Mouse (Mus musculus) midbrain, embryonic 16.5 days (tissue): ENCODE measurements at regions not wholly inside any gene's neighbourhood (a gene's known extent, or its start where the extent isn't known, plus 50 kb on each side); places are given as distances from the start of the nearest gene placed in this dataset.
"Not testable (repeated sequence)": the region's sequence is repeated elsewhere in the genome, so short reads cannot be mapped to it uniquely, and the experiment has no call there.

Experiments used
- ATAC-seq: fragments of 200-750 bp; cut with Nextera tagmentation; 2 replicates; pipeline ENCODE4 v1.8.0; 2017; ENCODE audit warnings: moderate TSS enrichment
- H3K27ac ChIP-seq: fragments of 300-500 bp; sonication (generic); 2 replicates; pipeline ENCODE4 v1.5.1; 2014; ENCODE audit warnings: mild to moderate bottlenecking, low read length, mixed read lengths
- H3K27me3 ChIP-seq: fragments of 300-500 bp; sonication (generic); 2 replicates; pipeline ENCODE4 v1.6.1; 2014; ENCODE audit warnings: low read depth, low read length, mixed read lengths; ENCODE audit not compliant: control insufficient read depth, insufficient read depth
- H3K36me3 ChIP-seq: fragments of 300-500 bp; sonication (generic); 2 replicates; pipeline ENCODE4 v1.6.1; 2014; ENCODE audit warnings: mild to moderate bottlenecking, low read length, moderate library complexity, mixed read lengths; ENCODE audit not compliant: control insufficient read depth, insufficient read depth
- H3K4me1 ChIP-seq: fragments of 300-500 bp; sonication (generic); 2 replicates; pipeline ENCODE4 v1.6.1; 2014; ENCODE audit warnings: mild to moderate bottlenecking, low read length, mixed read lengths; ENCODE audit not compliant: control insufficient read depth, insufficient read depth
- H3K4me2 ChIP-seq: fragments of 300-500 bp; sonication (generic); 2 replicates; pipeline ENCODE4 v1.6.1; 2014; ENCODE audit warnings: mild to moderate bottlenecking, low read length, mixed read lengths
- H3K4me3 ChIP-seq: fragments of 300-500 bp; sonication (generic); 2 replicates; pipeline ENCODE4 v1.5.1; 2014; ENCODE audit warnings: low read depth, mild to moderate bottlenecking, low read length, moderate library complexity, mixed read lengths
- H3K9ac ChIP-seq: fragments of 300-500 bp; sonication (generic); 2 replicates; pipeline ENCODE4 v1.6.1; 2014; ENCODE audit warnings: low read depth, low read length, mixed read lengths
- H3K9me3 ChIP-seq: fragments of 300-500 bp; sonication (generic); replicated peaks from 2 replicates; pipeline ENCODE4 v1.6.1; 2014; ENCODE audit warnings: mild to moderate bottlenecking, low read length, mixed read lengths; ENCODE audit not compliant: control insufficient read depth, poor library complexity, severe bottlenecking
- WGBS: fragments of 180-500 bp; shearing (Covaris S2); extraction: QIAGEN DNeasy Blood & Tissue Kit; methylation state at CpG from one replicate; pipeline ENCODE4 v1.1.7; 2014; 5-methylcytosine and 5-hydroxymethylcytosine counted together

- Histone ChIP-seq H3K9me3 (no peaks in the 10 kb centered on the region), H3K4me1 (no peaks in the 10 kb centered on the region), H3K27me3 (no peaks in the 10 kb centered on the region), H3K36me3 (no peaks in the 10 kb centered on the region), H3K9ac (no peak overlapping the region), H3K4me3 (no peak overlapping the region), H3K4me2 (no peak overlapping the region), H3K27ac (no peak overlapping the region)
- 89% methylated on average over 3 of the region's 3 CpGs for WGBS
- no peak for ATAC-seq
Measured at GRCm38 (mm10) chr16:73543651-73544050, 868.0 kb downstream of the Robo2 start.

- no peak overlapping the region for H3K9ac ChIP-seq
- H3K27me3 ChIP-seq = no peaks in the 10 kb centered on the region
- H3K9me3 ChIP-seq = no peaks in the 10 kb centered on the region
- no peak for ATAC-seq
- H3K4me3 ChIP-seq = no peak overlapping the region
- no peaks in the 10 kb centered on the region for H3K4me1 ChIP-seq
- no peaks in the 10 kb centered on the region for H3K36me3 ChIP-seq
- H3K4me2 ChIP-seq = no peak overlapping the region
- 91% methylated on average over 7 of the region's 7 CpGs for WGBS
- no peak overlapping the region for H3K27ac ChIP-seq
Measured at GRCm38 (mm10) chr16:73538040-73538439, 873.6 kb downstream of the Robo2 start.

GRCm38 (mm10) chr16:73537541-73537940 is 874.1 kb downstream of the Robo2 start:
- no peaks in the 10 kb centered on the region for H3K4me1 ChIP-seq
- no peak overlapping the region for H3K9ac ChIP-seq
- H3K36me3 ChIP-seq = no peaks in the 10 kb centered on the region
- no peak overlapping the region for H3K4me2 ChIP-seq
- 94% methylated on average over 7 of the region's 7 CpGs for WGBS
- H3K27ac ChIP-seq = no peak overlapping the region
- no peaks in the 10 kb centered on the region for H3K9me3 ChIP-seq
- H3K4me3 ChIP-seq = no peak overlapping the region
- no peak for ATAC-seq
- no peaks in the 10 kb centered on the region for H3K27me3 ChIP-seq

GRCm38 (mm10) chr16:73530191-73530590 is 881.4 kb downstream of the Robo2 start:
- Histone ChIP-seq H3K27me3 (no peaks in the 10 kb centered on the region), H3K4me2 (peak overlapping the region; percentile 36), H3K4me3 (0 out of 2 replicates have a peak overlapping the region, but pooled peaks have one; percentile 0), H3K27ac (no peak overlapping the region), H3K9me3 (no peaks in the 10 kb centered on the region), H3K4me1 (peaks cover 5% of the 10 kb centered on the region; the same call in 1 of the 2 replicates), H3K36me3 (no peaks in the 10 kb centered on the region), H3K9ac (peak overlapping the region; percentile 35; the same call in 1 of the 2 replicates)
- ATAC-seq = peak; percentile 58; the same call in 1 of the 2 replicates
- WGBS = 32% methylated on average over 10 of the region's 10 CpGs

- 88% methylated on average over 3 of the region's 3 CpGs for WGBS
Measured at GRCm38 (mm10) chr16:73522931-73523330, 888.7 kb downstream of the Robo2 start.

GRCm38 (mm10) chr16:73504759-73505158 is 906.9 kb downstream of the Robo2 start:
- Histone ChIP-seq H3K27me3 (no peaks in the 10 kb centered on the region), H3K9me3 (no peaks in the 10 kb centered on the region), H3K4me2 (no peak overlapping the region), H3K4me3 (no peak overlapping the region), H3K27ac (no peak overlapping the region), H3K4me1 (no peaks in the 10 kb centered on the region), H3K9ac (no peak overlapping the region), H3K36me3 (no peaks in the 10 kb centered on the region)
- no peak for ATAC-seq

More at GRCm38 (mm10) chr16:73522931-73523330, 888.7 kb downstream of the Robo2 start:
- not testable (repeated sequence) for H3K9ac ChIP-seq, ATAC-seq, H3K4me3 ChIP-seq, H3K27ac ChIP-seq, H3K9me3 ChIP-seq, H3K4me1 ChIP-seq, H3K27me3 ChIP-seq, H3K36me3 ChIP-seq, H3K4me2 ChIP-seq

- H3K4me2 ChIP-seq = no peak overlapping the region
- 32% methylated on average over 1 of the region's 1 CpGs for WGBS
- H3K27ac ChIP-seq = no peak overlapping the region
- no peaks in the 10 kb centered on the region for H3K27me3 ChIP-seq
- no peak overlapping the region for H3K9ac ChIP-seq
- no peaks in the 10 kb centered on the region for H3K4me1 ChIP-seq
- peak; percentile 70 for ATAC-seq
- no peak overlapping the region for H3K4me3 ChIP-seq
- no peaks in the 10 kb centered on the region for H3K36me3 ChIP-seq
- no peaks in the 10 kb centered on the region for H3K9me3 ChIP-seq
Measured at GRCm38 (mm10) chr16:73498636-73499208, 912.9 kb downstream of the Robo2 start.

GRCm38 (mm10) chr16:73483214-73483856 is 928.3 kb downstream of the Robo2 start:
- ATAC-seq = no peak
- Histone ChIP-seq H3K4me2 (no peak overlapping the region), H3K27me3 (no peaks in the 10 kb centered on the region), H3K4me3 (no peak overlapping the region), H3K4me1 (no peaks in the 10 kb centered on the region), H3K27ac (no peak overlapping the region), H3K36me3 (no peaks in the 10 kb centered on the region), H3K9me3 (no peaks in the 10 kb centered on the region), H3K9ac (no peak overlapping the region)
- 69% methylated on average over 2 of the region's 2 CpGs for WGBS

GRCm38 (mm10) chr16:73482176-73482575 is 929.4 kb downstream of the Robo2 start:
- Histone ChIP-seq H3K4me3 (no peak overlapping the region), H3K36me3 (no peaks in the 10 kb centered on the region), H3K4me2 (no peak overlapping the region), H3K27ac (no peak overlapping the region), H3K27me3 (no peaks in the 10 kb centered on the region), H3K9ac (no peak overlapping the region), H3K4me1 (no peaks in the 10 kb centered on the region), H3K9me3 (no peaks in the 10 kb centered on the region)
- ATAC-seq = no peak
- WGBS = 72% methylated on average over 6 of the region's 6 CpGs
